Mouse (Mus musculus): ENCODE measurements around the gene Ammecr1.

The Ammecr1 gene

GRCm38 (mm10) chrX:142914208-142914607 lies 52.3 kb downstream of the Ammecr1 start:
- DNase-seq: no peak

GRCm38 (mm10) chrX:142903854-142904253 lies 62.7 kb downstream of the Ammecr1 start:
- no peak for DNase-seq

GRCm38 (mm10) chrX:142902599-142902998 lies 63.9 kb downstream of the Ammecr1 start:
- DNase-seq: no peak

GRCm38 (mm10) chrX:142901915-142902314 lies 64.6 kb downstream of the Ammecr1 start:
- no peak for DNase-seq

GRCm38 (mm10) chrX:142898295-142898887 lies 68.1 kb downstream of the Ammecr1 start:
- no peak for DNase-seq

GRCm38 (mm10) chrX:142897477-142898000 lies 69.0 kb downstream of the Ammecr1 start:
- no peak for DNase-seq

GRCm38 (mm10) chrX:142895316-142895715 lies 71.2 kb downstream of the Ammecr1 start:
- DNase-seq: no peak

- DNase-seq: no peak
These were observed 80.6 kb downstream of the Ammecr1 start for GRCm38 (mm10) chrX:142885962-142886361.

GRCm38 (mm10) chrX:142883593-142883992 lies 82.9 kb downstream of the Ammecr1 start:
- DNase-seq: no peak

GRCm38 (mm10) chrX:142882255-142882654 lies 84.3 kb downstream of the Ammecr1 start:
- no peak for DNase-seq

- DNase-seq: no peak
These were observed 96.7 kb downstream of the Ammecr1 start for GRCm38 (mm10) chrX:142869844-142870243.

- DNase-seq: no peak
These were observed 118.5 kb downstream of the Ammecr1 start for GRCm38 (mm10) chrX:142848032-142848431.

GRCm38 (mm10) chrX:142846266-142846665 lies 120.3 kb downstream of the Ammecr1 start:
- no peak for DNase-seq

- DNase-seq: no peak
These were observed 124.6 kb downstream of the Ammecr1 start for GRCm38 (mm10) chrX:142841916-142842315.

GRCm38 (mm10) chrX:142839411-142839810 lies 127.1 kb downstream of the Ammecr1 start:
- no peak for DNase-seq

GRCm38 (mm10) chrX:142838841-142839240 lies 127.7 kb downstream of the Ammecr1 start:
- no peak for DNase-seq

GRCm38 (mm10) chrX:142837316-142837715 lies 129.2 kb downstream of the Ammecr1 start:
- DNase-seq: no peak

GRCm38 (mm10) chrX:142836399-142836798 lies 130.1 kb downstream of the Ammecr1 start:
- DNase-seq: no peak

GRCm38 (mm10) chrX:142834807-142835206 lies 131.7 kb downstream of the Ammecr1 start:
- DNase-seq: peak in 1 of 2 experiments; percentile 11

GRCm38 (mm10) chrX:142833164-142833796 lies 133.2 kb downstream of the Ammecr1 start:
- DNase-seq: no peak

GRCm38 (mm10) chrX:142832221-142832620 lies 134.3 kb downstream of the Ammecr1 start:
- DNase-seq: no peak

- no peak for DNase-seq
These were observed 136.0 kb downstream of the Ammecr1 start for GRCm38 (mm10) chrX:142830572-142830971.

- DNase-seq: no peak
These were observed 136.6 kb downstream of the Ammecr1 start for GRCm38 (mm10) chrX:142829866-142830470.

GRCm38 (mm10) chrX:142829267-142829666 lies 137.3 kb downstream of the Ammecr1 start:
- DNase-seq: no peak

Measured in kidney, postnatal 4 days (tissue).